Mouse (Mus musculus) myocyte (in vitro differentiated cells): ENCODE data around the gene Lctl. TPM values are rescaled to one million over a fixed set of nuclear protein-coding genes. Genes with fewer than 3 reads are reported as not detected.

Experiments used
- H3K27me3 ChIP-seq: one replicate; pipeline ENCODE4 v1.6.1; 2011; ENCODE audit not compliant: control insufficient read depth, insufficient read depth, insufficient read length
- H3K36me3 ChIP-seq: one replicate; pipeline ENCODE4 v1.6.1; 2011; ENCODE audit not compliant: control insufficient read depth, insufficient read depth
- H3K4me2 ChIP-seq: one replicate; pipeline ENCODE4 v1.6.1; 2011; ENCODE audit warnings: low read depth, control low read depth
- H3K4me3 ChIP-seq: one replicate; pipeline ENCODE4 v1.5.1; 2011; ENCODE audit warnings: mild to moderate bottlenecking, control low read depth, moderate library complexity
- H3K79me2 ChIP-seq: one replicate; pipeline ENCODE4 v1.6.1; 2011; ENCODE audit not compliant: control insufficient read depth, insufficient read depth
- H3ac ChIP-seq: one replicate; pipeline ENCODE4 v1.6.1; 2011; ENCODE audit not compliant: control insufficient read depth, insufficient read length
- CEBPB ChIP-seq: IDR thresholded peaks from 2 replicates; pipeline ENCODE4 v1.6.1; 2011; ENCODE audit warnings: mild to moderate bottlenecking, moderate library complexity; ENCODE audit not compliant: poor library complexity, insufficient read depth, severe bottlenecking
- E2F4 ChIP-seq: IDR thresholded peaks from one replicate; pipeline ENCODE4 v1.6.1; 2011; ENCODE audit warnings: mild to moderate bottlenecking, control low read depth, moderate library complexity; ENCODE audit not compliant: insufficient read depth
- MAX ChIP-seq: IDR thresholded peaks from one replicate; pipeline ENCODE4 v1.6.1; 2011; ENCODE audit warnings: low read depth, mild to moderate bottlenecking, control low read depth
- MYOD1 ChIP-seq, 3 experiments: IDR thresholded peaks; one replicate each; pipeline ENCODE4 v1.6.1; 2011; ENCODE audit warnings: control low read depth in 2 of 3, low read depth in 2 of 3, mild to moderate bottlenecking in 2 of 3, moderate library complexity in 1 of 3; ENCODE audit not compliant: insufficient read length in 2 of 3, control insufficient read depth in 1 of 3
- MYOG ChIP-seq, 3 experiments: IDR thresholded peaks; one replicate each; pipeline ENCODE4 v1.6.1; 2011; ENCODE audit warnings: control low read depth in 2 of 3, low read depth in 2 of 3, mild to moderate bottlenecking in 2 of 3; ENCODE audit not compliant: insufficient read length in 2 of 3, control insufficient read depth in 1 of 3, insufficient read depth in 1 of 3
- POLR2A ChIP-seq: IDR thresholded peaks from one replicate; pipeline ENCODE4 v1.6.1; 2011; ENCODE audit warnings: low read depth, mild to moderate bottlenecking, control low read depth, moderate library complexity; ENCODE audit not compliant: insufficient read length
- POLR2AphosphoS2 ChIP-seq: IDR thresholded peaks from one replicate; pipeline ENCODE4 v1.6.1; 2011; ENCODE audit warnings: low read depth, control low read depth; ENCODE audit not compliant: insufficient read length
- REST ChIP-seq: IDR thresholded peaks from one replicate; pipeline ENCODE4 v1.6.1; 2011; ENCODE audit warnings: mild to moderate bottlenecking, control low read depth, moderate library complexity; ENCODE audit not compliant: insufficient read depth, insufficient read length
- SRF ChIP-seq: IDR thresholded peaks from one replicate; pipeline ENCODE4 v1.6.1; 2011; ENCODE audit warnings: low read depth; ENCODE audit not compliant: control insufficient read depth, insufficient read length
- TCF12 ChIP-seq: IDR thresholded peaks from one replicate; pipeline ENCODE4 v1.6.1; 2011; ENCODE audit warnings: mild to moderate bottlenecking, control low read depth; ENCODE audit not compliant: poor library complexity, insufficient read depth, severe bottlenecking
- TCF3 ChIP-seq: IDR thresholded peaks from one replicate; pipeline ENCODE4 v1.6.1; 2011; ENCODE audit warnings: low read depth, control low read depth; ENCODE audit not compliant: insufficient read length
- USF1 ChIP-seq: IDR thresholded peaks from one replicate; pipeline ENCODE4 v1.6.1; 2011; ENCODE audit warnings: low read depth, mild to moderate bottlenecking, control low read depth, moderate library complexity
- polyA plus RNA-seq: library from polyadenylated mRNA; unstranded; fragments of >200 nt; fragmentation: generic; extraction: Trizol; gene quantifications from one replicate; pipeline ENCODE4 v1.2.1, GENCODE M21; 2012; ENCODE audit warnings: missing spikeins

Lctl gene
- polyA plus RNA-seq, 1 experiment, result 0.23 TPM

GRCm38 (mm10) chr9:64105301-64105700, 11.6 kb upstream of the Lctl start:
- H3K4me2 ChIP-seq, result peak overlapping the region; percentile 18
- no peaks in the 10 kb centered on the region for H3K79me2 ChIP-seq
- no peaks in the 10 kb centered on the region for H3K36me3 ChIP-seq
- no peaks in the 10 kb centered on the region for H3K27me3 ChIP-seq
- no peak overlapping the region for H3ac ChIP-seq
- TF ChIP-seq E2F4 (no peak), MAX (no peak), USF1 (no peak), CEBPB (no peak), MYOG (IDR thresholded peaks at IDR 0.05; ENCODE audit: control insufficient read depth in 1 of 3, insufficient read depth in 1 of 3, insufficient read length in 2 of 3, low read depth in 2 of 3) (no peak), TCF3 (no peak), TCF12 (no peak), POLR2AphosphoS2 (no peak), POLR2A (no peak), SRF (no peak), MYOD1 (IDR thresholded peaks at IDR 0.05; ENCODE audit: control insufficient read depth in 1 of 3, insufficient read length in 2 of 3, low read depth in 2 of 3) (no peak), REST (no peak)
- H3K4me3 ChIP-seq, result no peak overlapping the region

GRCm38 (mm10) chr9:64110502-64110901, 6.4 kb upstream of the Lctl start:
- Histone ChIP-seq H3K27me3 (no peaks in the 10 kb centered on the region), H3K36me3 (no peaks in the 10 kb centered on the region), H3ac (no peak overlapping the region), H3K4me3 (no peak overlapping the region), H3K4me2 (no peak overlapping the region), H3K79me2 (no peaks in the 10 kb centered on the region)
- TF ChIP-seq CEBPB (no peak), TCF3 (no peak), TCF12 (no peak), MAX (no peak), SRF (no peak), MYOD1 (IDR thresholded peaks at IDR 0.05; ENCODE audit: control insufficient read depth in 1 of 3, insufficient read length in 2 of 3, low read depth in 2 of 3) (no peak), E2F4 (no peak), POLR2A (no peak), REST (no peak), POLR2AphosphoS2 (no peak), USF1 (no peak), MYOG (IDR thresholded peaks at IDR 0.05; ENCODE audit: control insufficient read depth in 1 of 3, insufficient read depth in 1 of 3, insufficient read length in 2 of 3, low read depth in 2 of 3) (no peak)

GRCm38 (mm10) chr9:64114646-64115045, 2.3 kb upstream of the Lctl start:
- Histone ChIP-seq H3K79me2 (no peaks in the 10 kb centered on the region), H3K4me2 (peak overlapping the region; percentile 12), H3ac (no peak overlapping the region), H3K36me3 (no peaks in the 10 kb centered on the region), H3K27me3 (no peaks in the 10 kb centered on the region), H3K4me3 (no peak overlapping the region)
- TF ChIP-seq CEBPB, result no peak
- no peak for TF ChIP-seq POLR2A
- no peak for TF ChIP-seq USF1
- TF ChIP-seq TCF12, result no peak
- TF ChIP-seq MYOD1 (IDR thresholded peaks at IDR 0.05; ENCODE audit: control insufficient read depth in 1 of 3, insufficient read length in 2 of 3, low read depth in 2 of 3), result no peak

- H3K27me3 ChIP-seq, result no peaks in the 10 kb centered on the region
- H3K4me3 ChIP-seq, result no peak overlapping the region
- no peak overlapping the region for H3ac ChIP-seq
- no peaks in the 10 kb centered on the region for H3K36me3 ChIP-seq
- H3K4me2 ChIP-seq, result no peak overlapping the region
- TF ChIP-seq MYOG (IDR thresholded peaks at IDR 0.05; ENCODE audit: control insufficient read depth in 1 of 3, insufficient read depth in 1 of 3, insufficient read length in 2 of 3, low read depth in 2 of 3), result no peak
- no peak for TF ChIP-seq REST
- no peak for TF ChIP-seq CEBPB
- no peak for TF ChIP-seq POLR2A
- no peak for TF ChIP-seq POLR2AphosphoS2
- no peak for TF ChIP-seq SRF
- TF ChIP-seq USF1, result no peak
- no peak for TF ChIP-seq E2F4
- no peak for TF ChIP-seq TCF3
- no peak for TF ChIP-seq MAX
- no peak for TF ChIP-seq TCF12
- TF ChIP-seq MYOD1 (IDR thresholded peaks at IDR 0.05; ENCODE audit: control insufficient read depth in 1 of 3, insufficient read length in 2 of 3, low read depth in 2 of 3), result no peak
- H3K79me2 ChIP-seq, result no peaks in the 10 kb centered on the region
These were observed 1.2 kb upstream of the Lctl start for GRCm38 (mm10) chr9:64115756-64116155.

GRCm38 (mm10) chr9:64119898-64120297, 3.0 kb downstream of the Lctl start:
- H3K4me3 ChIP-seq, result no peak overlapping the region
- no peaks in the 10 kb centered on the region for H3K79me2 ChIP-seq
- no peaks in the 10 kb centered on the region for H3K27me3 ChIP-seq
- no peak overlapping the region for H3ac ChIP-seq
- no peak overlapping the region for H3K4me2 ChIP-seq
- TF ChIP-seq CEBPB, result no peak
- TF ChIP-seq POLR2AphosphoS2, result no peak
- no peaks in the 10 kb centered on the region for H3K36me3 ChIP-seq
